Mouse (Mus musculus) intestine, embryonic 14.5 days (tissue): ENCODE measurements around the gene Dph1. TPM values are rescaled to one million over a fixed set of nuclear protein-coding genes. Genes with fewer than 3 reads are reported as not detected.

ENCODE experiments used
- ATAC-seq: fragments of 200-750 bp; cut with Nextera tagmentation; replicated peaks from 2 replicates; pipeline ENCODE4 v1.8.0; 2017; ENCODE audit warnings: low read depth, moderate number of reproducible peaks, moderate TSS enrichment, moderate library complexity; ENCODE audit not compliant: low FRiP score, low TSS enrichment
- DNase-seq: peaks from one replicate; pipeline ENCODE4 v3.0.0-alpha.2; 2018; ENCODE audit warnings: low spot score
- H3K27ac ChIP-seq: fragments of 300-500 bp; sonication (generic); 2 replicates; pipeline ENCODE4 v1.5.1; 2014; ENCODE audit warnings: low read depth, mild to moderate bottlenecking, control low read depth
- H3K27me3 ChIP-seq: fragments of 300-500 bp; sonication (generic); replicated peaks from 2 replicates; pipeline ENCODE4 v1.6.1; 2014; ENCODE audit warnings: low read length, control low read depth; ENCODE audit not compliant: control insufficient read depth, insufficient read depth
- H3K36me3 ChIP-seq: fragments of 300-500 bp; sonication (generic); 2 replicates; pipeline ENCODE4 v1.6.1; 2014; ENCODE audit warnings: low read length, control low read depth; ENCODE audit not compliant: control insufficient read depth, insufficient read depth
- H3K4me1 ChIP-seq: fragments of 300-500 bp; sonication (generic); replicated peaks from 2 replicates; pipeline ENCODE4 v1.6.1; 2014; ENCODE audit warnings: low read length, control low read depth, mixed read lengths; ENCODE audit not compliant: control insufficient read depth, insufficient read depth
- H3K4me2 ChIP-seq: fragments of 300-500 bp; sonication (generic); 2 replicates; pipeline ENCODE4 v1.6.1; 2014; ENCODE audit warnings: low read length
- H3K4me3 ChIP-seq: fragments of 300-500 bp; sonication (generic); 2 replicates; pipeline ENCODE4 v1.5.1; 2014; ENCODE audit warnings: low read depth, low read length, control low read depth, mixed read lengths
- H3K9ac ChIP-seq: fragments of 300-500 bp; sonication (generic); 2 replicates; pipeline ENCODE4 v1.6.1; 2014; ENCODE audit warnings: mild to moderate bottlenecking, low read length
- H3K9me3 ChIP-seq: fragments of 300-500 bp; sonication (generic); 2 replicates; pipeline ENCODE4 v1.6.1; 2016; ENCODE audit warnings: low read length, control low read depth; ENCODE audit not compliant: control insufficient read depth
- WGBS: fragments of 180-500 bp; shearing (Covaris S2); extraction: QIAGEN DNeasy Blood & Tissue Kit; methylation state at CpG from one replicate; pipeline ENCODE4 v1.1.7; 2014; 5-methylcytosine and 5-hydroxymethylcytosine counted together
- polyA plus RNA-seq: library from polyadenylated mRNA; unstranded; fragments of >200 nt; fragmentation: Nextera tagmentation; extraction: Ambion mirVana; gene quantifications from 2 replicates; pipeline ENCODE4 v1.2.1, GENCODE M21; 2014

Gene Dph1
- polyA plus RNA-seq, 1 experiment from 2014 or later = 31.5 TPM

DNA sequence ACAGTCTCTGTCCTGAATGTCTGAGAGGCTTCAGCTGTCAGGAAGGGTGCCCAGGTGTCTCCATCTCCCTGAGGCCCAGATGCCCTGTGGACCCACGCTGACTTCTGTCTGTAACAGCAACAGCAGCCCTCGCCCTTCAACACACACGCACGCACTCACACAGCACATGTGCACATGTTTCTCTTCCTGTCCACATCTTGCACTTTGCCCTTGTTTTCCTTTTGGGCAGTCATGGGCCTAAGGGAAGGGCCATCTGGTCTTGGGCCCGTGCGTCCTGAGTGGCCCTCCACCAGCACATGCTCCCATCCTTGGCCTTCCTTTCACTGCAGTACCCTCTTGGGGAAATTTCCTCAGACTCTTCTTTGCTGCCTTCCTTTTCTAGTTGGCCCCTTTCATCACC lies 27.7 kb downstream of the Dph1 start:
- H3K36me3 ChIP-seq = peaks cover 70% of the 10 kb centered on the region
- H3K4me2 ChIP-seq = peak overlapping the region; percentile 77
- H3K27me3 ChIP-seq = peaks cover 18% of the 10 kb centered on the region
- peaks cover 37% of the 10 kb centered on the region for H3K4me1 ChIP-seq
- no peak overlapping the region for H3K4me3 ChIP-seq
- DNase-seq (no peak), ATAC-seq (no peak)
- H3K9ac ChIP-seq = peak overlapping the region; percentile 92
- peak overlapping the region; percentile 81 for H3K27ac ChIP-seq
- WGBS = 80% methylated on average over 6 of the region's 6 CpGs
- no peaks in the 10 kb centered on the region for H3K9me3 ChIP-seq

GRCm38 (mm10) chr11:75162591-75163080 lies 28.4 kb downstream of the Dph1 start:
- ATAC-seq (no peak), DNase-seq (no peak)
- Histone ChIP-seq H3K9me3 (no peaks in the 10 kb centered on the region), H3K4me2 (peak overlapping the region; percentile 77), H3K36me3 (peaks cover 70% of the 10 kb centered on the region), H3K27ac (peak overlapping the region; percentile 81), H3K4me1 (peaks cover 41% of the 10 kb centered on the region), H3K27me3 (peaks cover 15% of the 10 kb centered on the region), H3K9ac (no peak overlapping the region; the same call in 1 of the 2 replicates), H3K4me3 (no peak overlapping the region)
- WGBS = 84% methylated on average over 12 of the region's 12 CpGs

DNA sequence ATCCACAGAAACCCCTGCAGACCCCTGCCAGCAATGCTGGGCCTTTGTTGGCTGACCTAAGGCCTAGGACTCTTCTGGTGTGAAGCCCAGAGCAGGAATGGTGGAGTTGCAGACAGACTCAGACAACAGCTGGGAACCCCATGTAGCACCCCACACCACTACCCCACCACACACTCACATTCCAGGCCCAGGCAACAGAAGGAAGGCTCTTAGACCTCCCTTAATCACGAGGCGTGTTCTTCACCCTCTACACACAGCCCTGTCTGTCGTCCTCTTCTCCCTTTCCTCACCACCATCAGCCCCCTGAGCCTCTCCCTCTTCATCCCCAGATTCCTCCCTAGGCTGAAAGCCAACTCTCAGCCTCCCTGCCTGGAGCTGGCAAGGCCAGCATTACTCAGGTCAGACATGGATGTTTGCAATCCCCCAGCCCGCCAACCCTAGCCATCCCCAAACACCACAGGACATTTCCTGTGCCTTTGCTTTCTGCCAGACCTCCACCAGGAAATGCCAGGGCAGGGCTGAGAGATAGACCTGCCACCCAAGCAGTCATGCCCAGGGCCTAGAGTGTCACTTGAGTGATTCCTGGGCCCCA lies 29.5 kb downstream of the Dph1 start:
- Histone ChIP-seq H3K36me3 (peaks cover 65% of the 10 kb centered on the region), H3K27me3 (peaks cover 9% of the 10 kb centered on the region), H3K4me2 (peak overlapping the region; percentile 77; the same call in 1 of the 2 replicates), H3K4me3 (no peak overlapping the region), H3K9me3 (no peaks in the 10 kb centered on the region), H3K9ac (no peak overlapping the region), H3K4me1 (peaks cover 43% of the 10 kb centered on the region), H3K27ac (peak overlapping the region; percentile 81)
- DNase-seq (no peak), ATAC-seq (0 out of 2 replicates have a peak, but pooled peaks have one; percentile 3)
- WGBS = 34% methylated on average over 4 of the region's 4 CpGs

DNA sequence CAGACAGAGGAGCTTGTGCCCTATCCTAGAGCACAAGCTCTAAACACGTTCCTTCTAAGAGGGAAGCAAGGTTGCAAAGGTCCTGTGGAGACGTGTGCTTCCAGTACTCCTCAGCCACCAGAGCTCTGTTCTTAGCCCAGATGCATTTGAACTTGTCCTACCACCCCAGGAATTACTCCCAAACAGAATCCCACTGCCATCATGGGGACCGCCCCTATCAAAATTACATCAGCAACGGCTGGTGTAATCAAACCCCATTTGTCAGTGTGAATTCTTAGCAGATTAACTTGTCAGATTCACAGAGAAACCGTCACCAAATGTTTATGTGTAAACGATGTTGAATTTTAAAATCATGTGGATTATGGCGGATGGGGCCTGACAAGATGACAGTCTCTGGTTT lies 30.1 kb downstream of the Dph1 start:
- WGBS = 43% methylated on average over 7 of the region's 7 CpGs
- H3K27me3 ChIP-seq = peaks cover 4% of the 10 kb centered on the region
- H3K9me3 ChIP-seq = no peaks in the 10 kb centered on the region
- H3K4me2 ChIP-seq = no peak overlapping the region
- H3K27ac ChIP-seq = peak overlapping the region; percentile 81
- H3K4me1 ChIP-seq = peaks cover 44% of the 10 kb centered on the region
- no peak for ATAC-seq
- no peak for DNase-seq
- peaks cover 65% of the 10 kb centered on the region for H3K36me3 ChIP-seq
- H3K4me3 ChIP-seq = no peak overlapping the region
- no peak overlapping the region for H3K9ac ChIP-seq

- ATAC-seq (no peak), DNase-seq (no peak)
- peak overlapping the region; percentile 81; the same call in 1 of the 2 replicates for H3K27ac ChIP-seq
- H3K4me2 ChIP-seq = no peak overlapping the region
- H3K9ac ChIP-seq = no peak overlapping the region
- H3K27me3 ChIP-seq = no peaks in the 10 kb centered on the region; the same call in 1 of the 2 replicates
- H3K4me3 ChIP-seq = no peak overlapping the region
- peaks cover 47% of the 10 kb centered on the region for H3K4me1 ChIP-seq
- H3K36me3 ChIP-seq = peaks cover 51% of the 10 kb centered on the region
- no peaks in the 10 kb centered on the region for H3K9me3 ChIP-seq
- 65% methylated on average over 2 of the region's 2 CpGs for WGBS
Observed at GRCm38 (mm10) chr11:75159564-75159963, 31.5 kb downstream of the Dph1 start.

- Histone ChIP-seq H3K4me1 (peaks cover 48% of the 10 kb centered on the region), H3K4me3 (no peak overlapping the region), H3K9me3 (no peaks in the 10 kb centered on the region), H3K9ac (no peak overlapping the region), H3K36me3 (peaks cover 41% of the 10 kb centered on the region), H3K4me2 (no peak overlapping the region), H3K27me3 (no peaks in the 10 kb centered on the region), H3K27ac (peak overlapping the region; percentile 38; the same call in 1 of the 2 replicates)
- 84% methylated on average over 14 of the region's 14 CpGs for WGBS
- no peak for DNase-seq
- no peak for ATAC-seq
Observed at GRCm38 (mm10) chr11:75158432-75158831, 32.6 kb downstream of the Dph1 start.

DNA sequence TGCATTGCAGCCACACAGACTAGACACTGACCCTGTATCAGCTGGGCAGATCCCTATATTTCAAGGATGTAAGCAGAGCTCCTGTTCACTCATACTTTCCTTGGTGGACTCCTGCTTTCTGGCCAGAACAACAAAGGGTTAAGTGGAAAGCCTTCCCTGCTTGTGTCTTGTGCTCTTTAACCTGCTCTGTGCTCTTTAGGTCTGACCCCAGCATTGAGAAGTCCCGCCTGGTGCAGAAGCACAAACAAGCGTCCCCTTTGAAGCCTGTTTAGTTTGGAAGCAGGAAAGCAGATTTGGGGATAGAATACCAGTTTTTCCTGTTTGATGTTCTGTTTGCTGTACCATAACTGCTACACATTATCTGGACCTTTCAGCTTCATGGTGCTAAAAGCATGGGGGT lies 33.1 kb downstream of the Dph1 start:
- WGBS = 24% methylated on average over 2 of the region's 2 CpGs
- ATAC-seq = no peak
- H3K4me1 ChIP-seq = peaks cover 45% of the 10 kb centered on the region

DNA sequence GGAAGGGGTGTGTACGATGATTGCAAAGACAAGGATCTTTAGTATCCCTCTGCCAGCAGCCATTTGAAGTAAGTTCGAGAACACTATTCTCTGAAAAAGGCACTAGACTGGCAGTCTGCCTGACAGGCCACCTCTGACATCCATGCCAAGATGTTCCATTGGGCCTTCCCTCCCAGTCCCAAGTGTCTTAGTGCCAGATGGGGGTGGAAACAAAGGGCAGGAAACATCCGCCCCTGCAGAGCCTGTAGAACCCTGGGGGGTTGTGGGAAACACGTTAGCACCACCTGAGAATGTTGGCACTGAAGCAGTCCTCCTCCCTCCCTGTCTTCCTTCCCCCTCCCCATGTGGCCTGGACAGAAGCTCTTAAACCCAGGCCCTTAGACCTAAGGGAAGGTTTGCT lies 34.0 kb downstream of the Dph1 start:
- WGBS = 57% methylated on average over 4 of the region's 4 CpGs
- ATAC-seq (no peak), DNase-seq (no peak)
- Histone ChIP-seq H3K9me3 (no peaks in the 10 kb centered on the region), H3K4me3 (no peak overlapping the region), H3K27ac (no peak overlapping the region), H3K9ac (no peak overlapping the region), H3K27me3 (no peaks in the 10 kb centered on the region), H3K4me2 (no peak overlapping the region), H3K36me3 (peaks cover 27% of the 10 kb centered on the region), H3K4me1 (peaks cover 43% of the 10 kb centered on the region)

More for the DNA sequence above, 33.1 kb downstream of the Dph1 start:
- no peak for DNase-seq
- H3K27me3 ChIP-seq = no peaks in the 10 kb centered on the region
- H3K36me3 ChIP-seq = peaks cover 36% of the 10 kb centered on the region
- H3K9me3 ChIP-seq = no peaks in the 10 kb centered on the region
- no peak overlapping the region for H3K9ac ChIP-seq
- no peak overlapping the region for H3K4me2 ChIP-seq
- H3K27ac ChIP-seq = peak overlapping the region; percentile 38; the same call in 1 of the 2 replicates
- H3K4me3 ChIP-seq = no peak overlapping the region

DNA sequence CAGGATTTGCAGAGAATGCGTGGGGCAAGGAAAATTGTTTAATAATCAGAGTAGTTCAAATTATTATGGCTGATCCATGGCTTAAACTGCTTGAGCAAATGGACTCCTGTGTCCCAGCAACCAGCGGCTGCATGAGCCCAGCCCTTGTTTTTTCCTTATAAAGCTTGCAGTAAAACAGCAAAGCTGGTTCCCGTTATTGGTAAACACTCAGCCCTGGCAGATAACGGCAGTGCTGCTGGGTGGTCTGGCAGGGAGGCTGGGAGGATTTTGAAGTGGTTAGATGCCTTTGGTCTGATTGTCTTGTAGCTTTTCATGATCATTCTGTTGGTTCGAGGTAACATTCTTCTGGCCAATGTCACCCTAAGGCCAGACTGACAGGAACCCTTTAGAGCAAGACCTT lies 34.6 kb downstream of the Dph1 start:
- no peak for ATAC-seq
- Histone ChIP-seq H3K4me3 (no peak overlapping the region), H3K9ac (no peak overlapping the region), H3K4me2 (no peak overlapping the region), H3K9me3 (no peaks in the 10 kb centered on the region), H3K27me3 (no peaks in the 10 kb centered on the region), H3K27ac (peak overlapping the region; percentile 43; the same call in 1 of the 2 replicates), H3K4me1 (peaks cover 39% of the 10 kb centered on the region), H3K36me3 (peaks cover 26% of the 10 kb centered on the region)
- 29% methylated on average over 5 of the region's 5 CpGs for WGBS
- DNase-seq = no peak
